Mouse (Mus musculus) spleen, postnatal 4 days (tissue): Measurements from ENCODE around the gene Lars2.
A peak's percentile ranks its signal among the peaks of the same experiment; 100 is the strongest.

Experiments used
- DNase-seq, 2 experiments: peaks; one replicate each; pipeline ENCODE4 v3.0.0; 2022; ENCODE audit warnings: low spot score in 2 of 2

Lars2 gene

GRCm38 (mm10) chr9:123478031-123478585 lies 111.4 kb downstream of the Lars2 start:
- DNase-seq, result peak in 1 of 2 experiments; percentile 87

- peak; percentile 68 to 86 for DNase-seq
Observed at GRCm38 (mm10) chr9:123478586-123479195, 112.0 kb downstream of the Lars2 start, which contains the start of gene Limd1. Limd1 (plus strand) TSS chr9:123478706.

GRCm38 (mm10) chr9:123479196-123479669 lies 112.5 kb downstream of the Lars2 start:
- peak; percentile 42 to 76 for DNase-seq

GRCm38 (mm10) chr9:123479876-123480252 lies 113.1 kb downstream of the Lars2 start:
- DNase-seq, result no peak

GRCm38 (mm10) chr9:123480253-123480921 lies 113.7 kb downstream of the Lars2 start:
- peak; percentile 41 to 73 for DNase-seq

GRCm38 (mm10) chr9:123481136-123481535 lies 114.4 kb downstream of the Lars2 start:
- DNase-seq, result peak; percentile 62 to 78

GRCm38 (mm10) chr9:123483598-123483997 lies 116.9 kb downstream of the Lars2 start:
- DNase-seq, result no peak

GRCm38 (mm10) chr9:123484830-123485229 lies 118.1 kb downstream of the Lars2 start:
- no peak for DNase-seq

GRCm38 (mm10) chr9:123485561-123485960 lies 118.8 kb downstream of the Lars2 start:
- no peak for DNase-seq

- DNase-seq, result no peak
Observed at GRCm38 (mm10) chr9:123486635-123487034, 119.9 kb downstream of the Lars2 start.

- DNase-seq, result no peak
Observed at GRCm38 (mm10) chr9:123489073-123489472, 122.3 kb downstream of the Lars2 start.

GRCm38 (mm10) chr9:123489727-123490343 lies 123.1 kb downstream of the Lars2 start:
- DNase-seq, result no peak

GRCm38 (mm10) chr9:123490930-123491329 lies 124.2 kb downstream of the Lars2 start:
- DNase-seq, result no peak

GRCm38 (mm10) chr9:123491917-123492585 lies 125.3 kb downstream of the Lars2 start:
- DNase-seq, result peak; percentile 36 to 74

GRCm38 (mm10) chr9:123496665-123497064 lies 129.9 kb downstream of the Lars2 start:
- no peak for DNase-seq

GRCm38 (mm10) chr9:123497906-123498305 lies 131.2 kb downstream of the Lars2 start:
- DNase-seq, result no peak

- DNase-seq, result no peak
Observed at GRCm38 (mm10) chr9:123500480-123500879, 133.8 kb downstream of the Lars2 start.

GRCm38 (mm10) chr9:123503171-123503834 lies 136.6 kb downstream of the Lars2 start:
- no peak for DNase-seq

GRCm38 (mm10) chr9:123504325-123504724 lies 137.6 kb downstream of the Lars2 start:
- peak; percentile 67 to 77 for DNase-seq

GRCm38 (mm10) chr9:123505598-123505997 lies 138.9 kb downstream of the Lars2 start:
- no peak for DNase-seq
